In the genomic region with DNA sequence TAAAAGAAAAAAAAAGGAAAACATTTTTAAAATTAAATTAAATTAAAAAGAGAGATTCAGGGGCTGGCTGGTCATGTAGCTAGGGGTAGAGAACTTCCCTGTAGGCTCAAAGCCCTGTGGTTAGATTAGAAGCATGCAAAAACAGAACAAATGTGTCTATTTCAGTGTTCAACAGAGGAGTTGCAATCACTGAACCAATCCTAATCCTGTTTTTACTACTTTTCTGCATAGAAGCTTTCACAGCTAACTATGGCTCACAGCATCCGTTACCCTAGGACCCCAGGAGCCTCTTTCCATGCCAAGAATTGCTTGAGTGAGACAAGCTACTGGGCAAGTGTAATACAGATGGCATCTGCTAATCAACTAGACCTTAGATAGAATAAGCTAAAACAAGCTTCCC, we compare ENCODE assay signal across 17 mouse cellular contexts. TPM values are rescaled to one million over a fixed set of nuclear protein-coding genes. Genes with fewer than 3 reads are reported as not detected.
DNase-seq lines count a peak whose midpoint lies in the region; ATAC-seq and TF ChIP-seq lines count a peak whose summit lies in the region.
"Had no signal": no experiment of that assay in that cellular context is flagged by ENCODE, and none has a peak within 500 bp of the region (broad histone marks: within the 10 kb centered on the region; RNA-seq: fewer than 3 reads in every experiment).

No protein-coding gene starts in this region.

- H3K9me3 ChIP-seq in forebrain, embryonic 13.5 days (replicated peaks), result no peaks in the 10 kb centered on the region
- H3K9me3 ChIP-seq in forebrain, embryonic 11.5 days (ENCODE audit: control insufficient read depth, low read length), result no peaks in the 10 kb centered on the region
- no peaks in the 10 kb centered on the region for H3K9me3 ChIP-seq in hindbrain, postnatal 0 days (ENCODE audit: low read length)
- H3K9me3 ChIP-seq in hindbrain, embryonic 10.5 days, result no peaks in the 10 kb centered on the region
- no peaks in the 10 kb centered on the region for H3K9me3 ChIP-seq in heart, embryonic 11.5 days (replicated peaks; ENCODE audit: control insufficient read depth, low read length)
- H3K9me3 ChIP-seq: embryonic facial prominence, embryonic 12.5 days; heart, embryonic 10.5 days had no signal

- H3K4me1 ChIP-seq in forebrain, embryonic 13.5 days, result peaks cover 34% of the 10 kb centered on the region
- H3K4me1 ChIP-seq in forebrain, embryonic 11.5 days (replicated peaks; ENCODE audit: control insufficient read depth, insufficient read depth, low read length), result no peaks in the 10 kb centered on the region
- H3K4me1 ChIP-seq in hindbrain, postnatal 0 days (ENCODE audit: insufficient read depth, low read length), result peaks cover 9% of the 10 kb centered on the region
- peaks cover 27% of the 10 kb centered on the region for H3K4me1 ChIP-seq in hindbrain, embryonic 10.5 days (replicated peaks)
- peaks cover 9% of the 10 kb centered on the region for H3K4me1 ChIP-seq in heart, embryonic 11.5 days (ENCODE audit: control insufficient read depth, insufficient read depth, low read length)
- H3K4me1 ChIP-seq: heart, embryonic 10.5 days had no signal

- no peak overlapping the region for H3K9ac ChIP-seq in forebrain, embryonic 13.5 days
- no peak overlapping the region for H3K9ac ChIP-seq in forebrain, embryonic 11.5 days (ENCODE audit: low read length)
- no peak overlapping the region for H3K9ac ChIP-seq in hindbrain, postnatal 0 days (replicated peaks; ENCODE audit: low read length)
- no peak overlapping the region for H3K9ac ChIP-seq in heart, embryonic 11.5 days (ENCODE audit: low read depth, low read length)
- H3K9ac ChIP-seq: embryonic facial prominence, embryonic 12.5 days had no signal

- no peak overlapping the region for H3K27ac ChIP-seq in forebrain, embryonic 13.5 days
- H3K27ac ChIP-seq in forebrain, embryonic 11.5 days (ENCODE audit: low read depth, low read length), result no peak overlapping the region
- no peak overlapping the region for H3K27ac ChIP-seq in hindbrain, postnatal 0 days
- H3K27ac ChIP-seq in hindbrain, embryonic 10.5 days, result no peak overlapping the region
- no peak overlapping the region for H3K27ac ChIP-seq in heart, embryonic 11.5 days (ENCODE audit: low read depth, low read length)
- H3K27ac ChIP-seq: embryonic facial prominence, embryonic 12.5 days; heart, embryonic 10.5 days; stomach, postnatal 0 days had no signal

- CTCF ChIA-PET in Patski (lab: Charles Lee), result interaction anchor here (0.6 to 1.7 kb wide), 7 partner anchors 12 to 78 kb away, joined by 3 to 4 read pairs (median 3); no protein-coding TSS in a partner anchor

- H3K4me3 ChIP-seq in forebrain, embryonic 13.5 days, result no peak overlapping the region
- H3K4me3 ChIP-seq in forebrain, embryonic 11.5 days (ENCODE audit: low read depth, low read length), result no peak overlapping the region
- no peak overlapping the region for H3K4me3 ChIP-seq in hindbrain, postnatal 0 days (ENCODE audit: low read length)
- no peak overlapping the region for H3K4me3 ChIP-seq in hindbrain, embryonic 10.5 days
- H3K4me3 ChIP-seq in heart, embryonic 11.5 days (ENCODE audit: low read depth, low read length), result no peak overlapping the region
- H3K4me3 ChIP-seq: embryonic facial prominence, embryonic 12.5 days; heart, embryonic 10.5 days had no signal

- DNase-seq in forebrain, embryonic 11.5 days (ENCODE audit: low spot score), result no peak
- peak; percentile 75 for DNase-seq in hindbrain, postnatal 0 days (ENCODE audit: low spot score)
- DNase-seq in hindbrain, embryonic 10.5 days (ENCODE audit: low spot score), result no peak
- DNase-seq in Patski (ENCODE audit: low read depth, low spot score), result peak; percentile 25
- DNase-seq: adrenal gland, postnatal 14 days; B cell, adult 2 months; gastrocnemius, postnatal 36 days; kidney, adult 9 months; kidney, postnatal 14 days; lung, postnatal 4 days had no signal

- no peaks in the 10 kb centered on the region for H3K27me3 ChIP-seq in forebrain, embryonic 13.5 days
- H3K27me3 ChIP-seq in forebrain, embryonic 11.5 days (ENCODE audit: control insufficient read depth, insufficient read depth, low read length), result no peaks in the 10 kb centered on the region
- no peaks in the 10 kb centered on the region for H3K27me3 ChIP-seq in hindbrain, postnatal 0 days (ENCODE audit: insufficient read depth, low read length)
- no peaks in the 10 kb centered on the region for H3K27me3 ChIP-seq in hindbrain, embryonic 10.5 days (ENCODE audit: insufficient read depth, poor library complexity, severe bottlenecking)
- H3K27me3 ChIP-seq in Patski, result no peaks in the 10 kb centered on the region
- no peaks in the 10 kb centered on the region for H3K27me3 ChIP-seq in heart, embryonic 11.5 days (ENCODE audit: control insufficient read depth, insufficient read depth, low read length)
- H3K27me3 ChIP-seq: CH12.LX; embryonic facial prominence, embryonic 12.5 days had no signal

- POLR2A ChIA-PET in Patski (lab: Charles Lee), result no interaction called here

- H3K4me2 ChIP-seq in forebrain, embryonic 13.5 days, result no peak overlapping the region
- no peak overlapping the region for H3K4me2 ChIP-seq in forebrain, embryonic 11.5 days (ENCODE audit: low read depth, low read length, severe bottlenecking)
- H3K4me2 ChIP-seq in hindbrain, postnatal 0 days (ENCODE audit: low read depth, low read length), result 0 out of 2 replicates have a peak overlapping the region, but pooled peaks have one; percentile 3
- H3K4me2 ChIP-seq in heart, embryonic 11.5 days, result no peak overlapping the region
- H3K4me2 ChIP-seq: embryonic facial prominence, embryonic 12.5 days had no signal

- 0 out of 2 replicates have a peak, but pooled peaks have one; percentile 45 for ATAC-seq in forebrain, embryonic 13.5 days
- no peak for ATAC-seq in forebrain, embryonic 11.5 days (replicated peaks; ENCODE audit: low FRiP score)
- peak; percentile 55 for ATAC-seq in hindbrain, postnatal 0 days
- ATAC-seq in Patski, result peak; percentile 69
- ATAC-seq in common myeloid progenitor, adult 5-6 weeks (replicated peaks; ENCODE audit: low read depth, poor library complexity, severe bottlenecking), result peak; percentile 61; the same call in 1 of the 2 replicates
- no peak for ATAC-seq in heart, embryonic 11.5 days (replicated peaks; ENCODE audit: insufficient number of reproducible peaks, low FRiP score, low TSS enrichment)

- 27% methylated on average over 1 of the region's 1 CpGs for WGBS in forebrain, embryonic 13.5 days
- WGBS in forebrain, embryonic 11.5 days, result 53% methylated on average over 1 of the region's 1 CpGs
- 32% methylated on average over 1 of the region's 1 CpGs for WGBS in hindbrain, postnatal 0 days
- 83% methylated on average over 1 of the region's 1 CpGs for WGBS in hindbrain, embryonic 10.5 days
- WGBS in heart, embryonic 11.5 days (ENCODE audit: insufficient replicate concordance), result 83% methylated on average over 1 of the region's 1 CpGs

- H3K36me3 ChIP-seq in forebrain, embryonic 13.5 days (ENCODE audit: poor library complexity, severe bottlenecking), result no peaks in the 10 kb centered on the region
- H3K36me3 ChIP-seq in forebrain, embryonic 11.5 days (ENCODE audit: control insufficient read depth, insufficient read depth, low read length), result no peaks in the 10 kb centered on the region
- no peaks in the 10 kb centered on the region for H3K36me3 ChIP-seq in hindbrain, postnatal 0 days (ENCODE audit: insufficient read depth, low read length)
- no peaks in the 10 kb centered on the region for H3K36me3 ChIP-seq in hindbrain, embryonic 10.5 days
- H3K36me3 ChIP-seq in heart, embryonic 11.5 days (ENCODE audit: control insufficient read depth, insufficient read depth, low read length), result no peaks in the 10 kb centered on the region
- H3K36me3 ChIP-seq: embryonic facial prominence, embryonic 12.5 days; heart, embryonic 10.5 days had no signal

- in situ Hi-C loops in Patski (cut with MboI; ENCODE audit: low pct_unique_long_range_greater_than_20kb), result no loop called here

- no peak for TF ChIP-seq CTCF in hindbrain, postnatal 0 days (IDR thresholded peaks at IDR 0.05; ENCODE audit: low read depth)
- no peak for TF ChIP-seq CTCF in Patski (IDR thresholded peaks at IDR 0.05)

RNA-seq across cellular contexts. Expression of a gene that starts 16.7 kb away (rescaled TPM):
- polyA plus RNA-seq in forebrain, embryonic 13.5 days (2015; fragmentation: Nextera tagmentation; extraction: Ambion mirVana), result 199 and 220 TPM in 2 replicates
- polyA plus RNA-seq in forebrain, embryonic 11.5 days (2014; fragmentation: Nextera tagmentation; extraction: Ambion mirVana), result 193 and 208 TPM in 2 replicates
- 82.5 and 104 TPM in 2 replicates for total RNA-seq in hindbrain, postnatal 0 days (2014; rRNA removed)
- 141 and 152 TPM in 2 replicates for polyA plus RNA-seq in hindbrain, postnatal 0 days (2015; fragmentation: Nextera tagmentation; extraction: Ambion mirVana)
- polyA plus RNA-seq in hindbrain, embryonic 10.5 days (2016; fragmentation: Nextera tagmentation; extraction: Ambion mirVana), result 162 and 174 TPM in 2 replicates
- polyA plus RNA-seq in Patski (2021), result 187 TPM
- 80.8 and 84.3 TPM in 2 replicates for total RNA-seq in common myeloid progenitor, adult 5-6 weeks (2017)
- 169 and 175 TPM in 2 replicates for polyA plus RNA-seq in heart, embryonic 11.5 days (2014; fragmentation: Nextera tagmentation; extraction: Ambion mirVana)

Comparison
In these comparisons a context has a peak if more than half of its experiments do, and no peak if none do; other contexts are left out.
1. ATAC-seq: peak in forebrain, embryonic 13.5 days (single experiment), hindbrain, postnatal 0 days (single experiment), Patski (single experiment) and common myeloid progenitor, adult 5-6 weeks (single experiment); none in forebrain, embryonic 11.5 days (single experiment) and heart, embryonic 11.5 days (single experiment).
2. DNase-seq: peak in hindbrain, postnatal 0 days (single experiment) and Patski (single experiment); none in forebrain, embryonic 11.5 days (single experiment) and hindbrain, embryonic 10.5 days (single experiment).